Mouse (Mus musculus) thymus, adult 2 months (tissue): ENCODE measurements at regions not wholly inside any gene's neighbourhood (a gene's known extent, or its start where the extent isn't known, plus 50 kb on each side); places are given as distances from the start of the nearest gene placed in this dataset.

Experiments
- DNase-seq: peaks from one replicate; pipeline ENCODE4 v3.0.0; 2021
- H3K27ac ChIP-seq: fragments of 200-500 bp; 2 replicates; pipeline ENCODE4 v1.5.1; 2012; ENCODE audit warnings: low read length, control low read depth; ENCODE audit not compliant: control insufficient read depth, insufficient read depth
- H3K27me3 ChIP-seq: fragments of 200-500 bp; 2 replicates; pipeline ENCODE4 v1.6.1; 2012; ENCODE audit warnings: mild to moderate bottlenecking, low read length, moderate library complexity, mixed read lengths; ENCODE audit not compliant: control insufficient read depth, insufficient read depth
- H3K36me3 ChIP-seq: fragments of 200-500 bp; 2 replicates; pipeline ENCODE4 v1.6.1; 2012; ENCODE audit warnings: mild to moderate bottlenecking, low read length, moderate library complexity; ENCODE audit not compliant: control insufficient read depth, insufficient read depth
- H3K4me1 ChIP-seq: fragments of 200-500 bp; replicated peaks from 2 replicates; pipeline ENCODE4 v1.6.1; 2012; ENCODE audit warnings: low read length; ENCODE audit not compliant: control insufficient read depth, insufficient read depth
- H3K4me3 ChIP-seq: fragments of 200-500 bp; 2 replicates; pipeline ENCODE4 v1.5.1; 2012; ENCODE audit warnings: mild to moderate bottlenecking, low read length, control low read depth, moderate library complexity; ENCODE audit not compliant: control insufficient read depth, insufficient read depth
- CTCF ChIP-seq: fragments of 200-500 bp; IDR thresholded peaks from 2 replicates; pipeline ENCODE4 v1.5.1; 2012; ENCODE audit warnings: mild to moderate bottlenecking, control low read depth, low read length, moderate library complexity, borderline replicate concordance; ENCODE audit not compliant: control insufficient read depth, poor library complexity, insufficient read depth; ENCODE audit errors: extremely low read depth
- POLR2A ChIP-seq: fragments of 200-500 bp; IDR thresholded peaks from 2 replicates; pipeline ENCODE4 v1.6.1; 2012; ENCODE audit warnings: mild to moderate bottlenecking, low read length, control low read depth, moderate library complexity; ENCODE audit not compliant: control insufficient read depth, poor library complexity, insufficient read depth; ENCODE audit errors: extremely low read depth
- WGBS: fragments of 180-500 bp; shearing (Covaris S2); methylation state at CpG from one replicate; pipeline ENCODE4 v1.1.7; 2018; 5-methylcytosine and 5-hydroxymethylcytosine counted together

GRCm38 (mm10) chr2:167841339-167842240, 90.3 kb upstream of the Ptpn1 start:
- Histone ChIP-seq H3K36me3 (no peaks in the 10 kb centered on the region), H3K27ac (no peak overlapping the region), H3K4me3 (no peak overlapping the region), H3K4me1 (peaks cover 13% of the 10 kb centered on the region), H3K27me3 (no peaks in the 10 kb centered on the region)
- TF ChIP-seq POLR2A (no peak), CTCF (no peak)
- DNase-seq = no peak
- 47% methylated on average over 22 of the region's 22 CpGs for WGBS

DNA sequence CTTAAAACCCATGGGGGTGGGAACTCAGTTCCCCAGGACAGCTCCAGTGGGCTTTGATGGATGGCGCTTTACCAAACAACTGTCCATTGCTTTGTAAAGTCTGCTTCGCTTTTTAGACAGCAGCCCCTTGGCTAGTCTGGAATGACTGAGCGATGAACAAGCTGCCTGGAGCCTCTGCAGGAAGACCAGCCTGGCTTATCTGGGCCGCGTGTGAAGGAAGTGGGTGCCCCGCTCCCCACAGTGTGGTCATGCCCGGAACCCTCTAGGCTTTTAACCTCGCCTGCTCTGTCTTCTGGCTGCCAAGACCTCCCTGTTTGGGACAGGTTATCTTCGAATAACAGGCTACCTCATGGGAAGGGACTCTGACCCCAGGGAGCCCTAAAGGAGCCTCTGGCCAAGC, 91.5 kb upstream of the Ptpn1 start:
- no peak for TF ChIP-seq POLR2A
- no peak overlapping the region for H3K27ac ChIP-seq
- 6% methylated on average over 9 of the region's 9 CpGs for WGBS
- DNase-seq = peak; percentile 39
- H3K27me3 ChIP-seq = no peaks in the 10 kb centered on the region
- H3K4me1 ChIP-seq = peaks cover 13% of the 10 kb centered on the region
- no peaks in the 10 kb centered on the region for H3K36me3 ChIP-seq
- no peak overlapping the region for H3K4me3 ChIP-seq

- Histone ChIP-seq H3K4me1 (peaks cover 13% of the 10 kb centered on the region), H3K27me3 (no peaks in the 10 kb centered on the region), H3K27ac (no peak overlapping the region), H3K4me3 (no peak overlapping the region), H3K36me3 (no peaks in the 10 kb centered on the region)
- 4% methylated on average over 13 of the region's 13 CpGs for WGBS
- TF ChIP-seq POLR2A (no peak), CTCF (no peak)
- DNase-seq = no peak
These were observed 92.4 kb upstream of the Ptpn1 start for GRCm38 (mm10) chr2:167839324-167839981.

DNA sequence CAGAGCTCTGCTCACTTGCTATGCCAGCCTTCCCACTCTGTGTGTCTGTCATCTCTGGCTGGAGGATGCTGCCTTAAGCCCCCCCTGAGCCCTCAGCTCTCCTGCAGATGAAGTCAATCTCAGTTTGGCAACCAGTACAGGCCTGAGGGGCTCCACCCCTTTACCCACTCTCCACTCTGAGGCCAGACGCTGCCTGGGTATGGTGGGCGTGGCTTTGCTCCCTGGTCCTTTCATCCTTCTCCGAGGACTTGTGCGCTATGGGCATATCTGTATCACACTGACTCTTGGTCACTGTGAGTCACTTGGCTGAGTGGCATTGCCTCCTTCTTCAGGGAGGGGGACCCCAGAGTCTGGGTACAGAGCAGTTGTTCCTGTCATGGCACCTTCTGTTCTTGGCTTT, 94.3 kb upstream of the Ptpn1 start:
- DNase-seq = no peak
- 67% methylated on average over 4 of the region's 4 CpGs for WGBS
- Histone ChIP-seq H3K36me3 (no peaks in the 10 kb centered on the region), H3K27me3 (no peaks in the 10 kb centered on the region), H3K4me3 (no peak overlapping the region), H3K4me1 (peaks cover 13% of the 10 kb centered on the region), H3K27ac (no peak overlapping the region)
- TF ChIP-seq POLR2A (no peak), CTCF (no peak)

GRCm38 (mm10) chr2:167836611-167837010, 95.2 kb upstream of the Ptpn1 start:
- Histone ChIP-seq H3K36me3 (no peaks in the 10 kb centered on the region), H3K27ac (no peak overlapping the region), H3K4me1 (peaks cover 13% of the 10 kb centered on the region), H3K27me3 (no peaks in the 10 kb centered on the region), H3K4me3 (no peak overlapping the region)
- TF ChIP-seq CTCF = no peak
- WGBS = 40% methylated on average over 7 of the region's 7 CpGs
- DNase-seq = no peak

DNA sequence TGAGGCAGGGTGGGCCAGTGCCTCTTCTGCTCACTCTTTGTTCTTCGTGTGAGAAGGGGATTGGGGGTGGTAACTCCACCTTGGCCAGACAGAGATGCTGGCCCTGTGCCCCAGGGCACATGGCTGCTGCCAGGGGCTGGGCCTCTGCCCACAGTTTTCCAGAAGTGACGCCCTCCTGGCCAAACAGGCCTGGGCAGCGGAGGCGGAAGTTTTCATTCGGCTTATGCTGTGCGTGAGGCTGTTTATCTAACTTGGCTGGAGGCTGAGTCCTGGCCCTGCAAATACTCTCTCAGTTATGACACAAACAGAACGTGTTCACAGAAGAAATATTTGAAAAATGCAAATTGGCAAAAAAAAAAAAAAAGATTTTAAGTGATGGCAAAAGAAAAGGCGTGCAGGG, 97.3 kb upstream of the Ptpn1 start:
- no peaks in the 10 kb centered on the region for H3K36me3 ChIP-seq
- DNase-seq = no peak
- H3K27me3 ChIP-seq = no peaks in the 10 kb centered on the region
- no peak overlapping the region for H3K4me3 ChIP-seq
- H3K27ac ChIP-seq = no peak overlapping the region
- no peak for TF ChIP-seq CTCF
- TF ChIP-seq POLR2A = no peak
- 90% methylated on average over 8 of the region's 8 CpGs for WGBS
- peaks cover 12% of the 10 kb centered on the region for H3K4me1 ChIP-seq
